Mouse (Mus musculus) neural tube, postnatal 0 days (tissue): ENCODE measurements around the gene Rbm39. TPM values are rescaled to one million over a fixed set of nuclear protein-coding genes. Genes with fewer than 3 reads are reported as not detected.

Experiments used
- polyA plus RNA-seq: library from polyadenylated mRNA; unstranded; fragments of >200 nt; fragmentation: Nextera tagmentation; extraction: Ambion mirVana; gene quantifications from 2 replicates; pipeline ENCODE4 v1.2.1, GENCODE M21; 2015

The Rbm39 gene
- 372 and 409 TPM in 2 replicates for polyA plus RNA-seq

DNA sequence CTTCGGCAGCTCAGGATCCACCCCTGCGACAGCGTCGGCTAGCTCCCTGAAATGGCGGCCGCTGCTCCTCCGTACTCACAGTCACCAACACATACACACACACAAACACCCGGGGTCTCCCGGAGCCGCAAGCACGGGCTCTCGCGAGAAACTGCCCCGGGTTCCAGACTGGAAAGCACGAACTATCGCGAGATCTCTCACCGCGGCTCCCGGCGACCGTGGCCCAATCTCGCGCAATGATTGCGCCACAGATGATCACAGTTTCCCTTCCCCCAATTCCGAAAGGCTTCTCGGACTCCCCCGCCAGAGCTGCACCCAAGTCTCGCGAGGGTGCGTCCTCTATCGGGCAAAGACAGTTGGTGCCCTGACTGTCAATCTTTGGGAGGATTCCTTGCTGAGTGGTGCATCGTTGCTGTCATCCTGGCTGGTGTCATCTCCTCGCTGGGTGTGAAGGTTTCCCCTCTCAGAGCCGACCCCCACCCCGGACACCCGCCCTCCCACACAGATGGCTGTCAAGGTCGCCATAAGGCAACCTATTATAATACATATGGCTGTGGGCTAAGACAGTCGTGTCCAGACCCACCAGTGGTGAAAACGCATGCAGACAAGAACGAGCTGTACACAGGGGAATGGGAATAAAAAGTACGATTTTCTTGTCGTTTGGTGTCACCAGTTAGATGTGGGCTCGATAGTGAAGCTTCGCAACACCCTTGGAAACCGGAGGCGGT lies at the start of gene Rbm39:
Gene Rbm39 (minus strand): TSS at position 145 of the 728 bp plus-strand sequence.

DNA sequence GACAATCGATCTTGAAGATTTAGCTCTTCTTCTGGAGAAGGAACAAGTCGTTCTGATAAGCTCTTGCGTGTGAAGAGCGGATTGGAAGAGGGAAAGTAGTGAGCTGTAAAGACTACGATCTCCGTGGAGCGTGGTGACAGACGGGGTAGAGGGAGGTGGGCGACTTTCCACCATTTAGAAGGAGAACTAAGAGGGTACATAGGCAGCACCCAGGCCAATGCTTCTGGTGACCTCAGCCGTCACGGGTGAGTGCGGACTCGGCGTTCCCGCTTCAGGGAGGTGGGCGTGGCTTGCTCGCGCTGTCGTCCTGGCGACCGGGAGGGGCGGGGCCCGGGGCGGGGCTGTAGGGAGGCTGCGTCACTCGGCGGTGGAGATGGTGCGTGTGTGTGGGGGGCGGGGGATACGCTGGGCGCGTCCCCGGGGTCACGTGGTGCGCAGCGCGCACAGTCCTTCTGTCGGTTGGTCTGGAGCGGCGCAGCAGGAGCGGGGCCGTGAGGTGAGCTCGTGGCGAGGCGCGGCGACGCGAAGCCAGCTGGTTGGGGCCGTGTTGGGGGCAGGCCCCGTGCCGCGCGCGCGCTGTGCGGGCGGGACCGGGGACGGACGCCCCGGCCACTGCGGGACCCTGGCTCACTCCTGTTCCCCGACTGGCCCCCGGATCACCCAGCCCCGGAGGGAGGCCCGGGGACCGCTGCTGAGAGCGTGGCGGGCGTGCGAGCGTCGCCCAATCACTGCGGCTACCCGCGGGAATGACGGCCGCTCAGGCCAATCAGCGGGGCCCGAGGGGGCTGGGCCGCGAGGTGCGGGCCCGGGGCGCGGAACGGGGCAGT lies 16.5 kb upstream of the Rbm39 start, which contains the start of gene Phf20:
Gene Phf20 (plus strand): TSS at position 165 of the 827 bp plus-strand sequence.

DNA sequence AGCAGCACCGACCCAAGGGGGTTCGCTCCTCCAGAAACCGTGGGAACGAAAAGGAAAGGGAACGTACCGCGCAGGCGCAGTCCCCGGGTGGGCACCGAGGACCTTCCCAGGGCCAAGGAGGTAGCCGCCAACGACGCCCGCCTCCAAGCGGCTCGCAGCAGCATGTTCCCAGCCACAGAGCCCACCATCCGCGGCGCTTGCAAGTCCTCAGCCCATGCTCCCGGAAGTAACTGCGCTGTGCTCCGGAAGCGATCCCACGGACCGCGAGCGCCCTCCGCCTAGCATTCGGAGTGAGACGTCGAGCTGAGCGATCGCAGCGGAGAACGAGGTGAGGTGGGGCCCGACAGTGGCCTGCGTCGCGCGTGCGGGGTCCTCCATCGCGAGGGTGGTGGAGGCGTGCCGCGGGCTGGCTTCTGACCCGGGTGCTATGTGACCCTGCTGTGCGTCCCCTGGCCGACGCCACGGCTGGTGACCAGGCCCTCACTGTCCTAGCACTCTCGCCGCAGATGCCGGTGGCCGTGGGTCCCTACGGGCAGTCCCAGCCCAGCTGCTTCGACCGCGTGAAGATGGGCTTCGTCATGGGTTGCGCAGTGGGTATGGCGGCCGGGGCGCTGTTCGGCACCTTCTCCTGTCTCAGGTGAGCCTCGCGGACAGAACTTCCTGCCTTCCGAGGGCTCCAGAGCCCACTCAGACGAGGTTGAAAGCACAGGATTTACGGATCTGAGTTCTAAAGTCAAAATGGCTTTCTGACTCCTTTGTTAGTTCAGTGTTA lies 35.9 kb downstream of the Rbm39 start, which contains the start of the genes Romo1 and Nfs1:
Gene Romo1 (plus strand): TSS at position 87 of the 772 bp plus-strand sequence.
Gene Nfs1 (minus strand): TSS at position 234 of the 772 bp plus-strand sequence.

DNA sequence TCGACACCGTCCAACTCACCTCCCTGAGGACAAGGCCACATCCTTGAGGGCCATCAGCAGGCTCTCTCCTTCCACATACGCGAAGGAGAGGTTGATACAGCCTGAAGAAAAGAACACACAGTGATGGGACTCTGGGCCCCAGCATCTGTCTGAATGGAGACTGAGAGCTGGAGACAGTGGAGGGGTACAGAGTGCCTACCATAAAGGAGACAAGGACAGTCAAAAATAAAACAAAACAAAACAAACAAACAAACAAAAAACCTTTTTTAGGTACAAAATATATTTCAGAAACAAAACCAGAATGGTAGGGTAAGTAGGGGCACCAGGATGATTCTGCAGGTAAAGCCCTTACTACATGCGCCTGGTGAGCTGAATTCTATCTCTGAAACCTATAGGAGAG lies 53.0 kb downstream of the Rbm39 start, which contains the start of gene Gm28036:
Gene Gm28036 (minus strand): TSS at position 101 of the 400 bp plus-strand sequence.

DNA sequence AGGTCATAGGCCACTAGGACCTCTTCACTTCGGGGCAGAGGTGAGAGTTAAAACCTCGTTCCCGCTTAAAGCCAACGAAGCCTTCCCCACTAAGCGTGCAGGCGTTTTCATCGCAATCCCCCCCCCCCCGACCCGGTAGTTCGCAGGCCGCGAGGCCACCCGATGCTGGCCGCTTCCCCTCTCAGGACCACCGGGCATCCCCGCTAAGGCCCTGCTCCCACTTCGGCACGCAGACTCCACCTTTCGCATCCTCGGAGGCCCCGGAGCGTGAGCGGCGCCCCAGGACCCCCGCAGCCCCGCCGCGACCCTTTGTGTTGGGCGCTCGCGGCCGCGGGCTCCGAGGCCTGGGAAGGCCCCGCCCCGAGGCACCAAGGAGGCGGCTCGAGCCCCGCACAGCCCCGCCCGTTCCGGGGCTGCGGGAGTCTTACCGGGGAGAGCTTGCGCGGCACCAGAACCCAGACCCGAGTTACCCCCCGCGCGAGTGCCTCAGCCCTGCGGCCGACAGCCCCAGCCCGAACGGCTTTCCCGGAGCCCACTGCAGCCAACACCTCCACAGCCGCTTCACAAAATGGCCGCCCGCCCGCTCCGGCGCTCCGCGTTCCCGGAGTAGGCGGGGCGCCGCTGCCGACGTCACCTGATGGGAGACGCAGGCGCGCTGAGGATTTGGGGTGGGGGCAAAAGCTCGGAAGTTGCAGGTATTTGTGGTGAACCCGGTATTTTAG lies 68.5 kb downstream of the Rbm39 start, which contains the start of the genes Cpne1 and Rbm12:
Gene Cpne1 (minus strand): TSS at position 608 of the 722 bp plus-strand sequence.
Gene Rbm12 (minus strand): TSS at position 621 of the 722 bp plus-strand sequence.

Other genes with a start within 250 kb of the Rbm39 start
- 55.5 and 58.6 TPM in 2 replicates for gene Uqcc1, start 249.9 kb downstream of the Rbm39 start, polyA plus RNA-seq
- gene Gm15557, start 239.5 kb downstream of the Rbm39 start, polyA plus RNA-seq, result not detected in 2 replicates
- 0.62 and 0.85 TPM in 2 replicates for gene Gdf5, start 234.9 kb downstream of the Rbm39 start, polyA plus RNA-seq
- gene Cep250, start 223.8 kb downstream of the Rbm39 start, polyA plus RNA-seq, result 12.9 and 13.4 TPM in 2 replicates
- 1.1 and 1.6 TPM in 2 replicates for gene 6430550D23Rik, start 172.3 kb downstream of the Rbm39 start, polyA plus RNA-seq
- 418 and 471 TPM in 2 replicates for gene Ergic3, start 172.2 kb downstream of the Rbm39 start, polyA plus RNA-seq
- not detected in 2 replicates for gene Fer1l4, start 127.3 kb downstream of the Rbm39 start, polyA plus RNA-seq
- gene Spag4, start 115.1 kb downstream of the Rbm39 start, polyA plus RNA-seq, result 4.9 and 7.8 TPM in 2 replicates
- 21.9 and 24.4 TPM in 2 replicates for gene Cpne1, start 68.3 kb downstream of the Rbm39 start, polyA plus RNA-seq
- gene Rbm12, start 68.3 kb downstream of the Rbm39 start, polyA plus RNA-seq, result 9.7 and 11.1 TPM in 2 replicates
- gene Gm28036, start 53.1 kb downstream of the Rbm39 start, polyA plus RNA-seq, result 5.3 and 6.2 TPM in 2 replicates
- 593 and 620 TPM in 2 replicates for gene Romo1, start 36.2 kb downstream of the Rbm39 start, polyA plus RNA-seq
- gene Nfs1, start 36.1 kb downstream of the Rbm39 start, polyA plus RNA-seq, result 35.1 and 37.5 TPM in 2 replicates
- gene Phf20, start 16.2 kb upstream of the Rbm39 start, polyA plus RNA-seq, result 97.5 and 98.3 TPM in 2 replicates
- gene Cnbd2, start 132.1 kb upstream of the Rbm39 start, polyA plus RNA-seq, result 10.0 and 10.3 TPM in 2 replicates
- gene Scand1, start 132.5 kb upstream of the Rbm39 start, polyA plus RNA-seq, result 137 and 170 TPM in 2 replicates
- 13.7 and 18.7 TPM in 2 replicates for gene Epb41l1, start 240.7 kb upstream of the Rbm39 start, polyA plus RNA-seq